Mouse (Mus musculus): ENCODE results near the gene Tcf20.

DNA sequence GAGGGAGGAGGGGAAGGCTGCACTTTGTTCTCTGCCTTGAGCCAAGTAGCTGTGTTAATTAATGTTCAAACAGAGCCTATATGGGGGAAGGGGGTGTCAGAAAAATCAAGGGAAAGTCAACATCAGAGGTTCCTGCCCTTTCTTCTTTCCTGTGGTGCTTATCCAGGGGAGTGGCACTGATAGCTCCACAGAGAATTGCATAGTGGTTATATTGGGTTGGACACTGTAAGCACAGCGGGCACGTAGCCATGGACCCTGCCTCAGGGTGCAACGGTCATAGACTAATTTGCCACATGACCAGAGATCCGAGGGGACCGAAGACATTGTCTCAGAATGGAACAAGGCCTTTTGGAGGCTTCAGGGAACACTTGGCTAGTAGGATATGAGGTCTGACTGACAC is 193.4 kb downstream of the Tcf20 start, which contains the start of gene Cyp2d26:
- no peak for TF ChIP-seq CTCF (IDR thresholded peaks at IDR 0.05; ENCODE audit: low read depth)
- TF ChIP-seq EP300 (IDR thresholded peaks at IDR 0.05; ENCODE audit: low read depth) = no peak
